Mouse (Mus musculus): Measurements from ENCODE around the gene Syngr2.

- no peak for TF ChIP-seq CTCF (conservative IDR thresholded peaks at IDR 0.05; ENCODE audit: low read length)
- no peak for TF ChIP-seq NANOG (IDR thresholded peaks at IDR 0.05; ENCODE audit: borderline replicate concordance, low read length)
- no peak for TF ChIP-seq POU5F1 (IDR thresholded peaks at IDR 0.05; ENCODE audit: borderline replicate concordance, low read length)
Measured at GRCm38 (mm10) chr11:117855975-117856374, 46.5 kb downstream of the Syngr2 start.

Measured in E14TG2a.4 (cell line).